Mouse (Mus musculus) heart, adult 2 months (tissue): ENCODE results near the gene Hivep2. TPM values are rescaled to one million over a fixed set of nuclear protein-coding genes. Genes with fewer than 3 reads are reported as not detected.

ENCODE experiments used
- DNase-seq, 2 experiments: peaks; one replicate each; pipeline ENCODE4 v3.0.0; 2021
- H3K27ac ChIP-seq: fragments of 200-600 bp; 2 replicates; pipeline ENCODE4 v1.8.1; 2022
- H3K27me3 ChIP-seq: fragments of 200-500 bp; 2 replicates; pipeline ENCODE4 v1.6.1; 2012; ENCODE audit warnings: mild to moderate bottlenecking, low read length, inconsistent platforms, mixed read lengths; ENCODE audit not compliant: control insufficient read depth, insufficient read depth
- H3K36me3 ChIP-seq: fragments of 200-500 bp; 2 replicates; pipeline ENCODE4 v1.6.1; 2012; ENCODE audit warnings: low read length, inconsistent platforms; ENCODE audit not compliant: control insufficient read depth, insufficient read depth
- H3K4me1 ChIP-seq: fragments of 200-500 bp; 2 replicates; pipeline ENCODE4 v1.6.1; 2011; ENCODE audit warnings: low read length; ENCODE audit not compliant: control insufficient read depth, insufficient read depth
- H3K4me3 ChIP-seq: fragments of 200-600 bp; 2 replicates; pipeline ENCODE4 v1.8.1; 2022
- H3K79me2 ChIP-seq: fragments of 200-500 bp; replicated peaks from 2 replicates; pipeline ENCODE4 v1.6.1; 2012; ENCODE audit warnings: mild to moderate bottlenecking, inconsistent platforms, low read length, moderate library complexity, mixed read lengths; ENCODE audit not compliant: control insufficient read depth, insufficient read depth
- H3K9ac ChIP-seq: fragments of 200-500 bp; 2 replicates; pipeline ENCODE4 v1.6.1; 2012; ENCODE audit warnings: low read depth, mild to moderate bottlenecking, control low read depth, inconsistent platforms, low read length, mixed read lengths
- CTCF ChIP-seq: fragments of 200-600 bp; IDR thresholded peaks from 2 replicates; pipeline ENCODE4 v1.8.1; 2022; ENCODE audit warnings: antibody characterized with exemption, mild to moderate bottlenecking, moderate library complexity
- EP300 ChIP-seq: fragments of 200-500 bp; IDR thresholded peaks from 2 replicates; pipeline ENCODE4 v1.6.1; 2011; ENCODE audit warnings: low read depth, low read length, control low read depth; ENCODE audit not compliant: insufficient read depth
- POLR2A ChIP-seq: fragments of 200-500 bp; IDR thresholded peaks from 2 replicates; pipeline ENCODE4 v1.6.1; 2011; ENCODE audit warnings: mild to moderate bottlenecking, low read depth, low read length, control low read depth; ENCODE audit not compliant: insufficient read depth
- WGBS: fragments of 180-500 bp; shearing (Covaris S2); methylation state at CpG from one replicate; pipeline ENCODE4 v1.1.7; 2018; 5-methylcytosine and 5-hydroxymethylcytosine counted together
- intact Hi-C: fragments of 180-260 bp; cut with DNase I; formaldehyde crosslinking; loops from one replicate; pipeline ENCODE4 v1.15.1; 2025
- polyA plus RNA-seq: library from polyadenylated mRNA; depleted of rRNA; stranded (reverse); fragments of >200 nt; gene quantifications from 2 replicates; pipeline ENCODE4 v1.2.3, GENCODE M21; 2012
- total RNA-seq, 2 experiments: library from RNA; stranded (reverse); gene quantifications; 2 replicates each; pipeline ENCODE4 v1.2.3; 2021

Gene Hivep2
- total and polyA plus RNA-seq, 3 experiments, result 5.3 to 22.6 (median 20.9) TPM

DNA sequence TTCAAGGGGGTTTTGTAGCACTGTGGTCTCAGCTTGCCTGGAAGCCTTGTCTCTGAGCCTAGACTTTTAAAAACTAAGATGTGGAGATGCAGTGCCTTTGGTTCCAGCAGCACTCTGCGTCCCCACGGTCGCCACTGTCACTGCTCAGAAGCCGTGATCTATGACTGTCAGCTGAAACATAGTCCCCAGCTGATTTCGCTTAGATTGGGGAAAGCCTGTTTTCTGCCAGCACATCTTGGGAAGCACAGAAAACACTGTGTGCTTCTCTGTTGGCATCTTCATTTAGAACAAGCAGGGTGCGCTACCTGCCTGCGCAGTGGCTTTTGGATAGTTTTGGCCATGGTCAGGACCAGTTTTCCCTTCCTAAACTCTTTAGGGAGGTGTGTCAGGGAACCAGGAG lies 59.1 kb downstream of the Hivep2 start:
- DNase-seq, result no peak
- Histone ChIP-seq H3K36me3 (peaks cover 9% of the 10 kb centered on the region), H3K4me3 (no peak overlapping the region), H3K79me2 (peaks cover 8% of the 10 kb centered on the region; the same call in 1 of the 2 replicates), H3K4me1 (peaks cover 8% of the 10 kb centered on the region), H3K27ac (no peak overlapping the region), H3K9ac (no peak overlapping the region), H3K27me3 (no peaks in the 10 kb centered on the region)
- TF ChIP-seq POLR2A, result no peak
- no peak for TF ChIP-seq CTCF
- no peak for TF ChIP-seq EP300
- intact Hi-C loops, result no loop called here
- WGBS, result 78% methylated on average over 7 of the region's 7 CpGs

DNA sequence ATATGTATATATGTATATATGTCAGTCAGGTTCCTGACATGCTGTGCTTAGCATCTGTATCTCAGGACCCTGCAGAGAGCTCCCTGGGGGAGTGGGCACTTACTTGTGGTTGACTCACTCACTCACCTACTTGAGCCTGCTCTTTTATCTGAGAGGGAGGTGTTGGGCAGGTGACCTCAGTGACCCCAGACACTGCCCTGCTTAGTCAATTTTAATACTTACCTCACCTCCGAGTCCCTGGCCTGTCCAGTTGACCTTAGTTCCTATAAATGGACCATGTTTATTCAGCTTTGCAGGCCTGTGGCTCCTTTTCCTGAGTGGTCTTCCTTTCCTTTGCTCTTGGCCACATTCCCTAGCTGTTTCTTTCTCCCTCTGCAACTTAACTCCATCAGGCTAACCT lies 61.9 kb downstream of the Hivep2 start:
- peaks cover 6% of the 10 kb centered on the region for H3K4me1 ChIP-seq
- no peak for TF ChIP-seq CTCF
- TF ChIP-seq POLR2A, result no peak
- TF ChIP-seq EP300, result no peak
- H3K4me3 ChIP-seq, result no peak overlapping the region
- H3K27me3 ChIP-seq, result no peaks in the 10 kb centered on the region
- intact Hi-C loops, result no loop called here
- WGBS, result 38% methylated on average over 1 of the region's 1 CpGs
- H3K79me2 ChIP-seq, result peaks cover 6% of the 10 kb centered on the region
- H3K9ac ChIP-seq, result no peak overlapping the region
- H3K36me3 ChIP-seq, result peaks cover 6% of the 10 kb centered on the region
- H3K27ac ChIP-seq, result no peak overlapping the region
- no peak for DNase-seq

DNA sequence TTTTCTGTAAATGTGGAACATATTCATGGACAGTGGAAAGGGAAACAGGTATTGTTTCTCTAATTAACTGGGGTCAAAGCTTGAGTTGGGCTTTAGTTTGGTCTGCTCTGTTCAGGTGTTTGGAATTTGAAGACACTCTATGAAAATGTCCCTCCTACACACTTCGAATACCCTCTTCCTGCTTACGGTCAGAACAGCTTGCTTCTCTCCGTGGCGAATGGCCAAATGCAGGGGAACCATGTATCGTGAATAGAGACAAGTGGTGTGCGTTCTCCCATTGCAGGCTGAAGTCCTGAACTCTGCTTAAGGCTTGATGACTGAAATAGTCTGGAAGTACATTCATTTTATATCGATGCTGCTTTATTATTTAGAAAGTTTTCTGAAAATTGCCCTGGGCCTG lies 63.1 kb downstream of the Hivep2 start:
- no peak overlapping the region for H3K9ac ChIP-seq
- 55% methylated on average over 7 of the region's 7 CpGs for WGBS
- H3K4me1 ChIP-seq, result peaks cover 5% of the 10 kb centered on the region
- intact Hi-C loops, result no loop called here
- H3K79me2 ChIP-seq, result peaks cover 6% of the 10 kb centered on the region
- H3K36me3 ChIP-seq, result peaks cover 5% of the 10 kb centered on the region
- no peaks in the 10 kb centered on the region for H3K27me3 ChIP-seq
- TF ChIP-seq POLR2A (no peak), CTCF (no peak), EP300 (no peak)
- H3K27ac ChIP-seq, result no peak overlapping the region
- no peak for DNase-seq
- H3K4me3 ChIP-seq, result no peak overlapping the region

DNA sequence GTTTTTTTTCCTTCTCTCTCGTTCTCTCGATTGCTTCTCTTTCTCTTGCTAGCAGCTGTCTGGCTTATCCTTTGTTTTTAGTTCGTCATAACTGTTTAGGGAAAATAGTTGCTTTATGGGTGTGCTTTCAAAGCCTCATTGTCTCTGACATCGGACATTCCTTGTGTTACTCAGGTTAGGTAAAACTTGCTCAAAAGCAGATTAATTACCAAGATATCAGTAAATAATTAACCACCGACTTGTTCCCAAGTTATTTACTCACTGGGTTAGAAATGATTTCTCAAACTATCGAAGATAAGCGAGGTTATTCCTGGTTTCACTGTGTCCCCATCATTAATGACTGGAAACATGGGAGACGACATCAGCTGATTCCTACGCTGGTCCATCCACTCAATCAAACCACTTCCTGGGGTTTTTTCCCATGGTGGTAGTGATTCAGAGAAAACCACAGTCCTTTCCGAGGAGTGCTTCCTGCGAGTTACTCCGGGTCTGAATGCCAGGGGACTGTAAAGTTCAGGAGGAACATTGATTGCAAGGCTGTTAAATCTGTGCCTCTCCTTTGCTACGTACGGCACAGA lies 64.7 kb downstream of the Hivep2 start:
- Histone ChIP-seq H3K36me3 (peaks cover 4% of the 10 kb centered on the region; the same call in 1 of the 2 replicates), H3K27ac (no peak overlapping the region), H3K4me1 (peaks cover 6% of the 10 kb centered on the region), H3K4me3 (no peak overlapping the region), H3K27me3 (no peaks in the 10 kb centered on the region), H3K9ac (no peak overlapping the region), H3K79me2 (peaks cover 8% of the 10 kb centered on the region)
- 87% methylated on average over 14 of the region's 14 CpGs for WGBS
- DNase-seq, result no peak
- TF ChIP-seq EP300, result no peak
- TF ChIP-seq CTCF, result no peak
- no peak for TF ChIP-seq POLR2A
- intact Hi-C loops, result no loop called here

DNA sequence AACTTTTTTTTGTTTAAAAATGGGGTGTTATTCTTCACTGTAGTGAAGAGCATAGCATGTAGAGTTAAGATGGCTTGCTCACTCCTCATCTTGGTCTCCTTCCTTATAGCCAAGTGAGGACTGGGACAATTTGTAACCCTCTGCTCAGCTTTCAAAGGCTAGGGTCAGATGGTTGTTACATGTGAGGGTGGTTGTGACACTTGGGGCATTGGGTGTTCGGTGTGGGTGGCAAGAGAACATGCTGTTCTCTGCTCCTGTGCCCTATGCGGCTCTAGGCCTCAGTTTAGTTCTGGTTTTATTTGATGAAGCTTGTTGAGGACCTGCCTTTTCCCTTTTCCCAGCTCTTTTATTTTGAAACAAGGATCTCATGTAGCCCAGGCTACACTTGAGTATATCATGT lies 66.7 kb downstream of the Hivep2 start:
- no peak for DNase-seq
- no peak overlapping the region for H3K27ac ChIP-seq
- H3K9ac ChIP-seq, result no peak overlapping the region
- TF ChIP-seq EP300 (no peak), POLR2A (no peak), CTCF (no peak)
- intact Hi-C loops, result no loop called here
- H3K27me3 ChIP-seq, result no peaks in the 10 kb centered on the region
- H3K4me1 ChIP-seq, result peaks cover 6% of the 10 kb centered on the region
- peaks cover 4% of the 10 kb centered on the region; the same call in 1 of the 2 replicates for H3K36me3 ChIP-seq
- H3K79me2 ChIP-seq, result peaks cover 11% of the 10 kb centered on the region
- WGBS, result 95% methylated on average over 2 of the region's 2 CpGs
- no peak overlapping the region for H3K4me3 ChIP-seq

DNA sequence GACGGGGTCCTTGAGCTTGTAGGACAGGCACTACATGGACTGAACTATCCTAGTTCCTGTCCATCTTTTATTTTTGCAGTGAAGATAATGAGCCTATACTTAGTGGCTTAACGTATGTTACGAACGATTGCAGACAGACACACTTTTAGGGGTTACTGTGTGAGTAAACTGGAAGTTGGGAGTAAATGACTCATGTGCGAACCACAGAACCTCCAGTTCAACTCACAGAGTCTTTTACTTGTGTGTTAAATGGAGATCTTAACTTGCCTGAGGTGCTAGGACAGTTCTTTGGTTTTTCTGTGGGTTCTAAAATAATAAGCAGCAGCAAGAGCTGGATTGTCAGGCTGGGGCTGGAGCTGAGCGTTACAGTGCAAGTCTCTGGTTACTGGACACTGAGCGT lies 68.2 kb downstream of the Hivep2 start:
- TF ChIP-seq CTCF, result no peak
- no peak for TF ChIP-seq EP300
- TF ChIP-seq POLR2A, result no peak
- Histone ChIP-seq H3K4me1 (peaks cover 3% of the 10 kb centered on the region), H3K9ac (no peak overlapping the region), H3K79me2 (peaks cover 10% of the 10 kb centered on the region), H3K27ac (no peak overlapping the region), H3K27me3 (no peaks in the 10 kb centered on the region), H3K36me3 (peaks cover 4% of the 10 kb centered on the region; the same call in 1 of the 2 replicates), H3K4me3 (no peak overlapping the region)
- WGBS, result 89% methylated on average over 7 of the region's 7 CpGs
- intact Hi-C loops, result no loop called here
- DNase-seq, result no peak
